Mouse (Mus musculus) stomach, postnatal 0 days (tissue): ENCODE measurements around the gene Hoxc4. TPM values are rescaled to one million over a fixed set of nuclear protein-coding genes. Genes with fewer than 3 reads are reported as not detected.

ENCODE experiments used
- ATAC-seq: fragments of 200-750 bp; cut with Nextera tagmentation; 2 replicates; pipeline ENCODE4 v1.8.0; 2017; ENCODE audit not compliant: low FRiP score, low TSS enrichment
- DNase-seq: peaks from one replicate; pipeline ENCODE4 v3.0.0-alpha.2; 2016; ENCODE audit warnings: low spot score
- H3K27ac ChIP-seq: fragments of 300-500 bp; sonication (generic); replicated peaks from 2 replicates; pipeline ENCODE4 v1.5.1; 2014; ENCODE audit warnings: mild to moderate bottlenecking, control low read depth
- H3K27me3 ChIP-seq: fragments of 300-500 bp; sonication (generic); 2 replicates; pipeline ENCODE4 v1.6.1; 2014; ENCODE audit warnings: low read length; ENCODE audit not compliant: control insufficient read depth, insufficient read depth
- H3K36me3 ChIP-seq: fragments of 300-500 bp; sonication (generic); 2 replicates; pipeline ENCODE4 v1.6.1; 2014; ENCODE audit warnings: low read length, mixed read lengths; ENCODE audit not compliant: control insufficient read depth, insufficient read depth
- H3K4me1 ChIP-seq: fragments of 300-500 bp; sonication (generic); replicated peaks from 2 replicates; pipeline ENCODE4 v1.6.1; 2014; ENCODE audit warnings: antibody characterized with exemption; ENCODE audit not compliant: control insufficient read depth, insufficient read depth
- H3K4me2 ChIP-seq: fragments of 300-500 bp; sonication (generic); replicated peaks from 2 replicates; pipeline ENCODE4 v1.6.1; 2014; ENCODE audit warnings: low read depth, mild to moderate bottlenecking, control low read depth, moderate library complexity
- H3K4me3 ChIP-seq: fragments of 300-500 bp; sonication (generic); 2 replicates; pipeline ENCODE4 v1.5.1; 2014; ENCODE audit warnings: low read depth, low read length, control low read depth
- H3K9ac ChIP-seq: fragments of 300-500 bp; sonication (generic); 2 replicates; pipeline ENCODE4 v1.6.1; 2014; ENCODE audit warnings: mild to moderate bottlenecking, low read length, control low read depth, mixed read lengths
- H3K9me3 ChIP-seq: fragments of 300-500 bp; sonication (generic); 2 replicates; pipeline ENCODE4 v1.6.1; 2016; ENCODE audit warnings: low read length; ENCODE audit not compliant: control insufficient read depth
- CTCF ChIP-seq: IDR thresholded peaks from 2 replicates; pipeline ENCODE4 v1.5.1; 2016; ENCODE audit warnings: antibody characterized with exemption, low read depth, mild to moderate bottlenecking, moderate library complexity
- EP300 ChIP-seq: optimal IDR thresholded peaks from 2 replicates; pipeline ENCODE3; 2016; ENCODE audit warnings: antibody characterized with exemption
- WGBS: fragments of 180-500 bp; shearing (Covaris S2); extraction: QIAGEN DNeasy Blood & Tissue Kit; methylation state at CpG from one replicate; pipeline ENCODE4 v1.1.7; 2014; 5-methylcytosine and 5-hydroxymethylcytosine counted together
- polyA plus RNA-seq: library from polyadenylated mRNA; unstranded; fragments of >200 nt; fragmentation: Nextera tagmentation; extraction: Ambion mirVana; gene quantifications from 2 replicates; pipeline ENCODE4 v1.2.1, GENCODE M21; 2015

Gene Hoxc4
- polyA plus RNA-seq, 1 experiment from 2014 or later, result 10.4 TPM

DNA sequence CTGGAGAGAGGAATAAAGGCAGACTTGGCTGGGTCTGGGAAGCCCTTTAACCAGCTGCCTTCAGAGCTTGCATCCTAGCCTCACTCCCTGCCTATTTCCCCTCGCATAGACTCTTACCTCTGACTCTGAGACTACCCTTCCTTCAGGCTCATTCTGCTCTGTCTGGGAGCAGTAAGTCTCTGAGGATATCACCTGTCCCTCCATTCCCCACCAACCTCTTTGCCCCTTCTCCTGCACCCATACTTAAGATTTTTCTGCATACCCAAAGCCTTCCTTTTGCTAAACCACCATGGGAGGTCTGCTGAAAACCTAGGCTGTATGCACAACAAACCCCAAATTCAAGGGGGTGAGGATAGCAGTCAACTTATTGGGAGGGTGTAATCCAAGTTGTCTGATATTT lies 38.8 kb upstream of the Hoxc4 start:
- Histone ChIP-seq H3K27me3 (peaks cover 48% of the 10 kb centered on the region), H3K36me3 (no peaks in the 10 kb centered on the region), H3K4me1 (no peaks in the 10 kb centered on the region), H3K9me3 (no peaks in the 10 kb centered on the region), H3K4me2 (no peak overlapping the region), H3K27ac (no peak overlapping the region), H3K4me3 (no peak overlapping the region), H3K9ac (no peak overlapping the region)
- no peak for DNase-seq
- ATAC-seq, result no peak
- 0% methylated on average over 1 of the region's 1 CpGs for WGBS
- TF ChIP-seq CTCF (no peak), EP300 (no peak)

DNA sequence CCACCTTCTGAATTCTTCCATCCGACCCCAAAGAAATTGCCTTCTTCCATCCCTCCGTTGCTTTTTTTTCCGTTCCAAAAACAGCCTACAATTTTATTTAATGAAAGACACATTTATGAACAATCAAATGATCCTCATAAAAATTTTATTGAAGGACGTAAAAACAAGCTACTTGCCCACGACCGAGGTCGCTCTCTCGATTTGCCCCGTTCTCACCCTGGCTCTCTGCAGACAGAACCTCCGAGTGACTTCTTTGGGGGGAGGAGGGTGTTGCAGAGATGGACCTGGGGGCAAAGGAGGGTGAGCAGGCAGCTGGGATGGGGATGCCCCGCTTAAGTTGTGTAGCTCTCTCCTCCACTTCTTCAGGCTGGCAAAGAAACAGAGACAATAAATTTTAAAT lies 38.4 kb upstream of the Hoxc4 start:
- Histone ChIP-seq H3K27ac (no peak overlapping the region), H3K36me3 (no peaks in the 10 kb centered on the region), H3K4me1 (no peaks in the 10 kb centered on the region), H3K9me3 (no peaks in the 10 kb centered on the region), H3K4me2 (no peak overlapping the region), H3K4me3 (no peak overlapping the region), H3K9ac (no peak overlapping the region), H3K27me3 (peaks cover 46% of the 10 kb centered on the region)
- ATAC-seq, result no peak
- TF ChIP-seq CTCF (no peak), EP300 (no peak)
- WGBS, result 5% methylated on average over 11 of the region's 11 CpGs
- DNase-seq, result no peak

- no peaks in the 10 kb centered on the region for H3K4me1 ChIP-seq
- no peak overlapping the region for H3K9ac ChIP-seq
- H3K27me3 ChIP-seq, result peaks cover 45% of the 10 kb centered on the region
- no peak for DNase-seq
- no peak overlapping the region; the same call in 1 of the 2 replicates for H3K4me2 ChIP-seq
- peak overlapping the region; percentile 29 for H3K4me3 ChIP-seq
- WGBS, result 1% methylated on average over 14 of the region's 14 CpGs
- TF ChIP-seq EP300 (no peak), CTCF (no peak)
- H3K27ac ChIP-seq, result no peak overlapping the region
- H3K36me3 ChIP-seq, result no peaks in the 10 kb centered on the region
- no peak for ATAC-seq
- H3K9me3 ChIP-seq, result no peaks in the 10 kb centered on the region
These were observed 37.8 kb upstream of the Hoxc4 start for GRCm38 (mm10) chr15:102980912-102981311.

GRCm38 (mm10) chr15:102981379-102982288 lies 37.1 kb upstream of the Hoxc4 start:
- TF ChIP-seq CTCF (no peak), EP300 (no peak)
- H3K4me2 ChIP-seq, result peak overlapping the region; percentile 49
- no peak overlapping the region for H3K9ac ChIP-seq
- H3K27ac ChIP-seq, result no peak overlapping the region
- peak overlapping the region; percentile 29 for H3K4me3 ChIP-seq
- no peak for DNase-seq
- WGBS, result 1% methylated on average over 88 of the region's 88 CpGs
- H3K27me3 ChIP-seq, result peaks cover 43% of the 10 kb centered on the region
- no peaks in the 10 kb centered on the region for H3K4me1 ChIP-seq
- ATAC-seq, result no peak
- H3K9me3 ChIP-seq, result no peaks in the 10 kb centered on the region
- no peaks in the 10 kb centered on the region for H3K36me3 ChIP-seq

DNA sequence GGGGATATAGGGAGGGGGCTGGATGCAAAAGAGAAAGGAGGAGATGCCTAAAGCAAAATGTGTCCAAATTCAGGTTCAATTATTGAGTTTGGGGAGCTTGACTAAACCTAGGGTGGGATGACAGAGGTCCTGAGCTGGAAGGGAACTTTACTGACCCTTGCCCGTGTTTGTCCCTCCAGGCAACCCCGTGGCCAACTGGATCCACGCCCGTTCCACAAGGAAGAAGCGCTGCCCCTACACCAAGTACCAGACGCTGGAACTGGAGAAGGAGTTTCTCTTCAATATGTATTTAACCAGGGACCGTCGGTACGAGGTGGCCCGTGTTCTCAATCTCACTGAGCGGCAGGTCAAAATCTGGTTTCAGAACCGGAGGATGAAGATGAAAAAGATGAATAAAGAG lies 35.0 kb upstream of the Hoxc4 start:
- TF ChIP-seq CTCF, result no peak
- no peak for TF ChIP-seq EP300

DNA sequence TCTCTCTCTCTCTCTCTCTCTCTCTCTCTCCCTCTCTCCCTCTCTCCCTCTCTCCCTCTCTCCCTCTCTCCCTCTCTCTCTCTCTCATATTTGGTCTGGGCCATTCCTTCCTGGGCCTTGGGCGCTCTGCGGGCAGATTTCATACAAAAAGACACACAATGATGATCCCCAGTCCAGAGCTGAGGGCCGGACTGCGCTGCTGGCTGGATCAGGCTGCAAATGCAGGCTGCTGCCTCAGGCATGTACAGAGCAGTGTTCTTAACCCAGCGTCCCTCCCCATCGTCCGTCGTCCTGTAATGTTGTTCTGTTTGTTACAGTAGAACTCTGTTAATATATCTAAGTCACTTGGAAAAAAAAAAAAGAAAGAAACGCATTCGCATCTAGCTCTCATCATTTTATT lies 34.2 kb upstream of the Hoxc4 start:
- no peaks in the 10 kb centered on the region for H3K9me3 ChIP-seq
- H3K4me3 ChIP-seq, result no peak overlapping the region
- H3K4me1 ChIP-seq, result no peaks in the 10 kb centered on the region
- 11% methylated on average over 10 of the region's 10 CpGs for WGBS
- peaks cover 39% of the 10 kb centered on the region; the same call in 1 of the 2 replicates for H3K27me3 ChIP-seq
- no peak for ATAC-seq
- H3K36me3 ChIP-seq, result no peaks in the 10 kb centered on the region
- TF ChIP-seq EP300 (no peak), CTCF (no peak)
- H3K4me2 ChIP-seq, result no peak overlapping the region
- no peak overlapping the region for H3K27ac ChIP-seq
- H3K9ac ChIP-seq, result no peak overlapping the region
- DNase-seq, result no peak

More for the DNA sequence above, 35.0 kb upstream of the Hoxc4 start:
- Histone ChIP-seq H3K4me1 (no peaks in the 10 kb centered on the region), H3K4me3 (no peak overlapping the region), H3K27ac (no peak overlapping the region), H3K4me2 (no peak overlapping the region), H3K36me3 (no peaks in the 10 kb centered on the region), H3K9me3 (no peaks in the 10 kb centered on the region), H3K9ac (no peak overlapping the region), H3K27me3 (peaks cover 43% of the 10 kb centered on the region; the same call in 1 of the 2 replicates)
- DNase-seq (no peak), ATAC-seq (no peak)
- 5% methylated on average over 12 of the region's 12 CpGs for WGBS
